Mouse (Mus musculus): ENCODE data around the gene St14.
A peak's percentile ranks its signal among the peaks of the same experiment; 100 is the strongest.
"Not testable (repeated sequence)": the region's sequence is repeated elsewhere in the genome, so short reads cannot be mapped to it uniquely, and the experiment has no call there.

St14 gene

GRCm38 (mm10) chr9:31131205-31131968 lies at the start of gene St14:
TSS of gene St14 (minus strand) at chr9:31131853.
- peak; percentile 61 to 68 for DNase-seq (ENCODE audit: low spot score in 2 of 2)

GRCm38 (mm10) chr9:31177692-31178091 lies 46.0 kb upstream of the St14 start:
- no peak for DNase-seq (ENCODE audit: low spot score in 2 of 2)

GRCm38 (mm10) chr9:31176379-31177130 lies 44.9 kb upstream of the St14 start:
- DNase-seq (ENCODE audit: low spot score in 2 of 2), result peak; percentile 40 to 46

GRCm38 (mm10) chr9:31175978-31176377 lies 44.3 kb upstream of the St14 start:
- no peak for DNase-seq (ENCODE audit: low spot score in 2 of 2)

DNA sequence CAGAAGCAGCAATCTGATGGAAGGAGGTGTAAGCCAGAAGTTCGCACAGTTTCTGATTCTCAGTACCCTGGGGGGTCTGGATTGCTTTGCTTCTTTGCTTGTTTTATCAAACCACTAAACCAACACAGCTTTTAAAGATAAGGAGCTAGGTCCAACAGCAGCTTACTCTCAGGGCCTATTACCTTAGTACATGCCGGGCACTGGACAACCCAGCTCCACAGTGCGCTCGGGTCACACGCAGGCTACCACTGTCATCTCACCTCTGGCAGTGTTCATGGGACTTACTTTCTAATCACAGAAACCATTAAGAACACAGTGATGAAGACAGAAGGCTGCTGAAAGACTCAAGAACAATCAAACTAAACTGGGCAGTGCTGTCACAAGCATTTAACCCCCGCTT lies 43.7 kb upstream of the St14 start:
- DNase-seq (ENCODE audit: low spot score in 2 of 2), result no peak

DNA sequence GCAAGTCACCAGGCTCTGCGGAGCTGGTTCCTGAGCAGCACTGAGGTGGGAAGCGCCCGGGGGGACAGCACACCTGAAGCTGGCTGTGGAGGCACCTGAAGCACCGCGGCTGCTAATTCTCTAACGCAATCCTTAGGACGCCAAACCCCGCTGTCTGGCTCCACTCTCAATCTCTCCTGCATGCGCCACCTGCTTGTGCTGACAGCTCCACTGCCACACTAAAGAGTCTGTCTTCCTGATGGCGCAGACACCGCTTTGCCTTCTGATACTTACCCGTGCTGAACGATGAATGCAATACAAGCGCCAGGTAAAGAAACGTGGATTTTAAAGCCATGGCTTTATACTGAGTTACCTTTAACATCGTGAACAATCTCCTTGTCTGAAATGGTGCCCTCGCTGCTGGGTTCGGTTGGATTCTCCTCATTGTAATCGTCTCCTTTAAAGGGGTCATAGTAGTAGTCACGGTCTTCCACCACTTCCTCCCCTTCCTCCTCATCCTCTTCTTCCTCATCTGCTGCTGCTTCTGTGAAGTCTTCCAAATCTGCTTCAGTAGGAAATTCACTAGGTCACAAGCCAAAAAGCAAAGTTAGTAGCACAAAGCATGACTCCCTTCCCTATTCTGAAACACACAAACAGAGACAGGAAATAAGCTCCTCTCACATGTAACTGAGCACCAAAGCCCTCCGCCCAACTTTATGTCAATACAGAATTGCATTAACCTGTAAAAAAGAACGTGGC lies 36.9 kb upstream of the St14 start:
- DNase-seq (ENCODE audit: low spot score in 2 of 2), result no peak

GRCm38 (mm10) chr9:31167305-31167704 lies 35.7 kb upstream of the St14 start:
- DNase-seq (ENCODE audit: low spot score in 2 of 2), result no peak

DNA sequence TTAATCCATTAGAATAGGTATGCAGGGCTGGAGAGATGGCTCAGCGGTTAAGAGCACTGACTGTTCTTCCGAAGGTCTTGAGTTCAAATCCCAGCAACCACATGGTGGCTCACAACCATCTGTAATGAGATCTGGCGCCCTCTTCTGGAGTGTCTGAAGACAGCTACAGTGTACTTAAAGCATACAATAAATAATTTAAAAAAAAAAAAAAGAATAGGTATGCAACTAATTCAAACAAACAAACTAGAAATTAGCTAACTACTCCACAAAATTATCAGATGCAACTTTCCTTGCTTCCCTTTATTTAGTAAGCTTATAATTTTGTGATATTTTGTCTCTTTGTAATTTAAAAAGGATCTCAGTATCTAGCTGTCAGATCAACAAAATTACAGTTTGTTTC lies 33.9 kb upstream of the St14 start:
- not testable (repeated sequence) for DNase-seq (ENCODE audit: low spot score in 2 of 2)

DNA sequence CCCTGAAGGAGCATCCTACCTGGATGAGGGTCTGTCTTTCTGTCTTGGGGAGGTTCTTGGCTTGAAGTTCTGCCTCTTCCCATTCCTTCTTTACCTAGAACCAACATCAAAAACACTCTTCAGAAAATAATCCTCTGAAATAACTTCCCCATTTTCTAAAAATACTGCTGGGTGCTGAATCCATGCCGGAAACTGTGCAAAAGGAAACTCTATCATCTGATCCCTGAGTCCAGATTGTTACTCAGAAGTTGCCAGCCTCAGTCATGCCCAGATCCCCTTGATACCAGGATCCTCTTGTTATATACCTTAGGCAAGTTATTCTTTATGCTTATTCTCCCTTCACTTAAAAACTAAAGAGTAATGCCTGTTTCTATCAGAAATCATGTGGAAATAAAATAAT lies 31.7 kb upstream of the St14 start:
- no peak for DNase-seq (ENCODE audit: low spot score in 2 of 2)

- no peak for DNase-seq (ENCODE audit: low spot score in 2 of 2)
These were observed 31.3 kb upstream of the St14 start for GRCm38 (mm10) chr9:31162911-31163310.

DNA sequence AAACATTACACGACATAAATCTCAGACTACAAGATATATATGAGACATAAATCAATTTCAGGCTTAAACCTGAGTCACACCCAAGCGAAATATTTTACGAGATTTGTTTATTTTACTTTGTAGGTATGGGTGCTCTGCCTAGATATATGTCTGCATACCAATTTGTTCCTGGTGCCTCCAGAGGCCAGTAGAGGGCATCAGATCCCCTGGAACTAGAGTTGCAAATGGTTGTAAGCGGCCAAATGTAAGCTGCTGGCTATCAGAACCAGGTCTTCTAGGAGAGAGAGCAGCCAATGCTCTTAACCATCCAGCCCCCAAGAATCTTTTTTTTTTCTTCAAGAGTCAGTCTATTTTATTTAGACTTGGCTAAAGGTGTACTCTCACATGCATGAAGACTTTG lies 28.3 kb upstream of the St14 start:
- DNase-seq (ENCODE audit: low spot score in 2 of 2), result peak; percentile 9 to 15

DNA sequence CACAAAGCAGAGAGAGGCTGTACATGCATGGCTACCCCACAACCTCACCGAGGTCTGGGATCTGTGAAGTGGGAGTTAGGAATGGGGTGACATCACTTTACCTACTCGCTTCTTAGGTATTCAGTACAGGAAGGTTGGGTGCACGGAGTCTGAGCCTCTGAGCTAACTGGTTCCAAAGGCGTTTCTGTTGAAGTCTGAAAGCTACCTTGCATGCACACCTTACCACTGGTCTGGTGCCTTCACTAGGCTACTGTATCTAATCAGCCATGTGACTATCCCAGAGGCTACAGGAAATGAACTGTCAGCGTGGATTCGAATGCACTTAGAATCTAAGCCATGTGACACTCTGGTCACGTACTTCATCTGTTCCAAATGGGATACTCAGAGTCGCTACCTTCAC lies 24.9 kb upstream of the St14 start:
- no peak for DNase-seq (ENCODE audit: low spot score in 2 of 2)

- no peak for DNase-seq (ENCODE audit: low spot score in 2 of 2)
These were observed 19.4 kb upstream of the St14 start for GRCm38 (mm10) chr9:31151050-31151449.

DNA sequence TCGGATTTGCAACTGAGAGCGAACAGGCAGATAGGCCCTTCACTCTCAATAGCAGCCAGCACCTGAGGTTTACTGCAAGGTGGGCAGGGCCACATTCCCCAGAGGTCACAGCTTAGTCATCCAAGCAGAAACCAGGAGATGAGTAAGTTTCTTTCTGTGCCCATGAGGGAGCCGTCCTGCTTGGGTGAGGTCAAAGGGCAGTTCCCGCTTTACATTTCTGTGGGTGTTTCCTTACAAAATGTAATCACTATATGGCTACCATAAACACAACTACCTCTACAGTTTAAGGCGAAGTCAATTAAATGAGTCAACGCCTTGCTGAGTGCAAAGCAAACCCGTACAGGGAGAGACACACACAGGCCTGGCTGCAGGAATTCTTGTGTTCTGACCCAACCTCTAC lies 16.5 kb upstream of the St14 start:
- no peak for DNase-seq (ENCODE audit: low spot score in 2 of 2)

- DNase-seq (ENCODE audit: low spot score in 2 of 2), result peak; percentile 52 to 61
These were observed 13.7 kb upstream of the St14 start for GRCm38 (mm10) chr9:31145272-31145925.

- DNase-seq (ENCODE audit: low spot score in 2 of 2), result no peak
These were observed 11.3 kb upstream of the St14 start for GRCm38 (mm10) chr9:31142924-31143323.

- no peak for DNase-seq (ENCODE audit: low spot score in 2 of 2)
These were observed 1.5 kb upstream of the St14 start for GRCm38 (mm10) chr9:31133131-31133530.

DNA sequence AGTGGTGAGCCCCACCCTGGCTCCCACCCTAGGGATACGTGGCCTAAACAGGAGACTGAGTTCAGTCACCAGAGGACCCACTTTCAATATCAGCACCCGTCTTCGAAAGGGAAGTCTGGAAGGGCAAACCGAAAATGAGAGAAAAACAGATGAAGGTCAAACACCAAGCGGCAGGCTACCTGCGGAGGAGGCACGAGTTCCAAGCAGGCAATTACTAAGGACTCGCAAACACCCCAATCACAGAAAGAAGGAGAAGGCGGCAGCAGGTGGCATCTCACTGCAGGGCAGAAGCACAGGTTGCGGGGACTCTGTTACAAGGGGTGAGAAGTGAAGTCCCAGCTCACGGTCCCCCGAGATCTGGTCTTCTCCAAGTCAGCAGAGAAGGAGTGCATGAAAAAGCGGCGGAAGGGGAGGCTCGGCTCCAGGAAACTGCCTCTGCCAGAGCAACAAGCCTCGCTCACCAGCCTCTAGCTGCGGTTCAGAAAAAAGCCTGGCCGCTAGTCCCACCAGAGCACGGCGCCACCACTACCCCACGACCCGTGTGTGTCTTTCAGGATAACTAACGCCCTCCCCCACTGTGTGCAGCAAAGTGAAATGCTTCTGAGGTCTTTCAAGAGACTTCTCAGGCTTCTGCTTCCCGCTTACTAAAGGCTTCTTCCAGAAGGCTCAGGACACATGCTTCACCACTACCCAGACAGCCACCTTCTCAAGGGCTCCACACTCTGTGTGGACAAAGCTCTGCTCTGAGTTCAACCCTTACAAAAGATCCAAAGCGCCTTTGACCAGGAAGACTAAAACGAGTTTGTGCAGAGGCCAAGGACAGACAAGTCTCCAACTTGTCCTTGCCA lies 1.1 kb downstream of the St14 start:
- peak in 1 of 2 experiments; percentile 13 for DNase-seq (ENCODE audit: low spot score in 2 of 2)

GRCm38 (mm10) chr9:31129956-31130355 lies 1.7 kb downstream of the St14 start:
- DNase-seq (ENCODE audit: low spot score in 2 of 2), result peak; percentile 71 to 77

GRCm38 (mm10) chr9:31127876-31128465 lies 3.7 kb downstream of the St14 start:
- DNase-seq (ENCODE audit: low spot score in 2 of 2), result no peak

GRCm38 (mm10) chr9:31126079-31126478 lies 5.6 kb downstream of the St14 start:
- DNase-seq (ENCODE audit: low spot score in 2 of 2), result no peak
